Mouse (Mus musculus): ENCODE data around the gene Zfp787.
"Not testable (repeated sequence)": the region's sequence is repeated elsewhere in the genome, so short reads cannot be mapped to it uniquely, and the experiment has no call there.

Gene Zfp787

GRCm38 (mm10) chr7:6126690-6127448 lies 28.9 kb downstream of the Zfp787 start:
- DNase-seq (ENCODE audit: extremely low spot score, low read depth, low spot score) = peak; percentile 64

- not testable (repeated sequence) for DNase-seq (ENCODE audit: extremely low spot score, low read depth, low spot score)
These were observed 34.7 kb downstream of the Zfp787 start for GRCm38 (mm10) chr7:6121128-6121527.

- DNase-seq (ENCODE audit: extremely low spot score, low read depth, low spot score) = not testable (repeated sequence)
These were observed 35.7 kb downstream of the Zfp787 start for GRCm38 (mm10) chr7:6120104-6120503.

GRCm38 (mm10) chr7:6119501-6119900 lies 36.3 kb downstream of the Zfp787 start:
- DNase-seq (ENCODE audit: extremely low spot score, low read depth, low spot score) = no peak

All from hindlimb bud, embryonic 11.5 days (tissue).